Mouse (Mus musculus) megakaryocyte, embryonic 14.5 days (primary cell): ENCODE measurements around the gene Aoc3. TPM values are rescaled to one million over a fixed set of nuclear protein-coding genes. Genes with fewer than 3 reads are reported as not detected.

ENCODE experiments used
- H3K27me3 ChIP-seq: replicated peaks from 2 replicates; pipeline ENCODE3; 2012; ENCODE audit warnings: inconsistent platforms
- H3K36me3 ChIP-seq: replicated peaks from 2 replicates; pipeline ENCODE3; 2012; ENCODE audit warnings: low read length, inconsistent platforms, mixed read lengths
- H3K4me1 ChIP-seq: 2 replicates; pipeline ENCODE4 v1.6.1; 2012; ENCODE audit warnings: inconsistent platforms
- H3K4me3 ChIP-seq: replicated peaks from 2 replicates; pipeline ENCODE3; 2012; ENCODE audit warnings: moderate library complexity, mild to moderate bottlenecking, inconsistent platforms
- H3K9me3 ChIP-seq: 2 replicates; pipeline ENCODE4 v1.6.1; 2012; ENCODE audit warnings: inconsistent platforms
- FLI1 ChIP-seq: IDR thresholded peaks from 2 replicates; pipeline ENCODE4 v1.6.1; 2012; ENCODE audit warnings: low read length, inconsistent platforms, mixed read lengths
- GATA1 ChIP-seq: IDR thresholded peaks from 3 replicates; pipeline ENCODE4 v1.6.1; 2012; ENCODE audit warnings: mixed read lengths, low read length, inconsistent platforms, borderline replicate concordance
- polyA plus RNA-seq: library from polyadenylated mRNA; stranded (reverse); fragments of >175 nt; gene quantifications from 2 replicates; pipeline ENCODE4 v1.2.3, GENCODE M21; 2012; ENCODE audit warnings: low replicate concordance; ENCODE audit not compliant: insufficient read depth

Gene Aoc3
- polyA plus RNA-seq, 1 experiment: not detected

DNA sequence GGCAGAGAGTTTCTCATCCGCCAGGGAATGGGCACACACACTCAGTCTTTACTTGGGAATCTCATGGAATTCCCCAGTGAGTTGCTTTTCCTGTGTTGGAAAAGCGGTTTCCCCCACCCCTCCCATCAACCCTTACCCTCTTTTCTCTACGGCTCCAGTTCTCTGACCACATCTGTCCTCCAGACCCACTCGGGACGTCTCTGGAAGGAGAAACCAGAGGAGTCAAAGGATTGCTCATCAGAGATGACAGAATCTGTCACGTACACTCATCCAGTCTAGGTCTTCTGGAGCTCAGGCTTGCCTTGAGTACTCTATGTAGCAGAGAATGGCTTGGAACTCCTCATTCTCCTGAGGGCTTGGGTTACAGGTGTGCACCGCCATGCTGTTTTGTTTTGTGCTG, 18.4 kb downstream of the Aoc3 start:
- peaks cover 29% of the 10 kb centered on the region for H3K27me3 ChIP-seq
- H3K4me1 ChIP-seq: peaks cover 2% of the 10 kb centered on the region
- no peak for TF ChIP-seq GATA1
- TF ChIP-seq FLI1: no peak
- no peak overlapping the region for H3K4me3 ChIP-seq
- H3K36me3 ChIP-seq: no peaks in the 10 kb centered on the region
- H3K9me3 ChIP-seq: peaks cover 8% of the 10 kb centered on the region

DNA sequence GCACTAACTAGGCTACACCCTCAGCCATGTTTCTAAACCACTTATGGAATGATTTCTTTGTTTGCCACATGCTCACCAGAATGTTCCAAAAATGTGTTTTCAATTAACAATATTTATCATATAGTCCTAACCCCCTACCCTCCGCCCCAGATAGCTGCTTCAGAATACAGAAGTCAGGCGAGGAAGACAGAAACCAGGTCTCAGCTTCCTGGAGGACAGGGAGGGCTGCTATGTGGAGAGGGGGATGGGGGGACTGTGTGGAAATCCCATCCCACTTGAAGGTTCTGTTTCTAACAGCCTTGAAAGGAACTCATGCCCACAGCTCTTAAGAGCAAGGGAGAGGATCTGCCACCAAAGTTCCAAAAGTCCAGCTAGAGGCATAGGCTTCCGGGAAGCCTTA, 18.8 kb downstream of the Aoc3 start:
- peaks cover 8% of the 10 kb centered on the region for H3K9me3 ChIP-seq
- H3K4me3 ChIP-seq: no peak overlapping the region
- H3K27me3 ChIP-seq: peaks cover 34% of the 10 kb centered on the region
- TF ChIP-seq GATA1 (no peak), FLI1 (no peak)
- H3K4me1 ChIP-seq: no peaks in the 10 kb centered on the region
- no peaks in the 10 kb centered on the region for H3K36me3 ChIP-seq

- no peak overlapping the region for H3K4me3 ChIP-seq
- peaks cover 8% of the 10 kb centered on the region for H3K9me3 ChIP-seq
- H3K4me1 ChIP-seq: no peaks in the 10 kb centered on the region
- TF ChIP-seq FLI1 (no peak), GATA1 (no peak)
- H3K27me3 ChIP-seq: peaks cover 38% of the 10 kb centered on the region
- H3K36me3 ChIP-seq: no peaks in the 10 kb centered on the region
These were observed 20.8 kb downstream of the Aoc3 start for GRCm38 (mm10) chr11:101351100-101351720.

GRCm38 (mm10) chr11:101351721-101352111, 21.3 kb downstream of the Aoc3 start:
- Histone ChIP-seq H3K4me3 (no peak overlapping the region), H3K27me3 (peaks cover 38% of the 10 kb centered on the region), H3K36me3 (no peaks in the 10 kb centered on the region), H3K4me1 (no peaks in the 10 kb centered on the region), H3K9me3 (peaks cover 8% of the 10 kb centered on the region)
- TF ChIP-seq GATA1 (no peak), FLI1 (no peak)

GRCm38 (mm10) chr11:101353436-101353835, 23.0 kb downstream of the Aoc3 start:
- H3K9me3 ChIP-seq: peaks cover 8% of the 10 kb centered on the region
- no peaks in the 10 kb centered on the region for H3K36me3 ChIP-seq
- TF ChIP-seq GATA1: no peak
- no peak for TF ChIP-seq FLI1
- peaks cover 13% of the 10 kb centered on the region for H3K4me1 ChIP-seq
- H3K27me3 ChIP-seq: peaks cover 39% of the 10 kb centered on the region
- H3K4me3 ChIP-seq: no peak overlapping the region

GRCm38 (mm10) chr11:101354438-101355010, 24.1 kb downstream of the Aoc3 start:
- Histone ChIP-seq H3K4me3 (no peak overlapping the region), H3K27me3 (peaks cover 32% of the 10 kb centered on the region), H3K36me3 (no peaks in the 10 kb centered on the region), H3K4me1 (peaks cover 19% of the 10 kb centered on the region), H3K9me3 (peaks cover 8% of the 10 kb centered on the region)
- no peak for TF ChIP-seq FLI1
- TF ChIP-seq GATA1: no peak

DNA sequence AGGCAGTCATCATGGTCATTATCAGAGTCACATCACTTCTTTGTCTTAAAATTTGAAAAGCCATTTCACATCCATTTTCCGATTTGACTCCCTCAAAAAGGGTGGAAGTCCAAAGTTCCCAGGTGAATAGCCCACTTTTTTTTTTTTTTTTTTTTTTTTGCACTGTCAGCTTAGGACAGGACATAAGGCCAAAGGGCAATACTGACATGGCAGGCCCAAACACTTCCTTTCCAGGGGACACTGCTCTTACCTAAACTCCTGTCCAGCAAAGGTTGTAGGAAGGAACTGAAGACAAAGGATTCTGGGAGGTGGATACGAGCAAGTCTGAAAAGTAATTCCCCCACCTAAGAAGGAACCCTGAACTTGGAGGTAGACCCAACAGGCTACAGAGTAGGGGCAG, 25.5 kb downstream of the Aoc3 start:
- H3K27me3 ChIP-seq: peaks cover 23% of the 10 kb centered on the region
- peaks cover 33% of the 10 kb centered on the region for H3K4me1 ChIP-seq
- TF ChIP-seq FLI1: no peak
- no peak for TF ChIP-seq GATA1

DNA sequence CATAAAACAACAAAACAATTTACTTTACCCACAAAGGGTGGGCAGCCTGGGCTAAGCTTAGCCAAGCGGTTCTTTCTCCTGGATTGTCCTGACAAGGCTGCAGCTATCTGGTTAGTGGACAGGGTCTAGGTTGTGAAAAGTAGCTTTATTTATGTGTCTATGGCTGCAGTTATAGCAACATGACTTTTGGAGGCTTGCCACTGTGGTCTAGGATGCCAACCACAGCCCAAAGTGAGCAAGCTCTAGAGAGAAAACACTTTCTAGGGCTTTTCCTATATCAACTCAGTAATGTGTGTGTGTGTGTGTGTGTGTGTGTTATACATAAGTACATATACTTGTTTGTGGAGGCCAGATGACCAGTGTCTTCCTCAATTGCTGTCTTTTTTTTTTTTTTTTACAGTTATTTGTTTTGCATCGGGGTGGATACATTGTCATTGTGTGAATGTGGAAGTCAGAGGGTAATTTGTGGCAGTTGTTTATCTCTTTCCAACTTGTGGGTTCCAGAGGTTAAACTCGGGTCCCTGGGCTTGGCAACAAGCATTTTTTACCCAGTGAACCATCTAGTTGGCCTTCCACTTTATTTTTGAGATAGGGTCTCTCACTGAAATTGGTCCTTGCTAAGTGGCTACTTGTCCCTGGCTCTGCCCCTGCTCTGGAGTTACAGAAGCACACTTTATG, 27.2 kb downstream of the Aoc3 start:
- Histone ChIP-seq H3K9me3 (no peaks in the 10 kb centered on the region), H3K27me3 (peaks cover 15% of the 10 kb centered on the region), H3K4me3 (no peak overlapping the region), H3K36me3 (no peaks in the 10 kb centered on the region), H3K4me1 (peaks cover 39% of the 10 kb centered on the region)
- TF ChIP-seq GATA1 (no peak), FLI1 (no peak)

More for the DNA sequence above, 25.5 kb downstream of the Aoc3 start:
- no peaks in the 10 kb centered on the region for H3K9me3 ChIP-seq
- no peaks in the 10 kb centered on the region for H3K36me3 ChIP-seq
- no peak overlapping the region for H3K4me3 ChIP-seq

DNA sequence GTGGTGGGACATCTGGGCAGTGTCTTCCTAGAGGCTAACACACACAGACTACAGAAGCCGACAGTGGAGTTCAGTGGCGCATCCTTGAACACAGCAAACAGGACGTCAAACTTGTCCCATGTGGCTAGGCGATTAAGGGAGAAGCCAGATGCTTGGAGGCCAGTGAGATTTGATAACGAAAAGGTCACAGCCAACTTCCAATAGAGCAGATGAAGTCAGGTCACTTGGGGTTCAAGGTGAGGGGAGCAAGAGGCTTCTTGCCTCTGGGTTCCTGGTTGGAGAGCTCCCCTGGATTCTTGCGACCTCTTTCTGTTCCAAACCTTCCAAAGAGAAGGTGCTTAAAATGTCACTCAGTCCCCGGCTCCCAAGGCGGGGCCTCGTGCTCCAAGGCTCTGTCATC, 29.4 kb downstream of the Aoc3 start:
- no peaks in the 10 kb centered on the region for H3K9me3 ChIP-seq

DNA sequence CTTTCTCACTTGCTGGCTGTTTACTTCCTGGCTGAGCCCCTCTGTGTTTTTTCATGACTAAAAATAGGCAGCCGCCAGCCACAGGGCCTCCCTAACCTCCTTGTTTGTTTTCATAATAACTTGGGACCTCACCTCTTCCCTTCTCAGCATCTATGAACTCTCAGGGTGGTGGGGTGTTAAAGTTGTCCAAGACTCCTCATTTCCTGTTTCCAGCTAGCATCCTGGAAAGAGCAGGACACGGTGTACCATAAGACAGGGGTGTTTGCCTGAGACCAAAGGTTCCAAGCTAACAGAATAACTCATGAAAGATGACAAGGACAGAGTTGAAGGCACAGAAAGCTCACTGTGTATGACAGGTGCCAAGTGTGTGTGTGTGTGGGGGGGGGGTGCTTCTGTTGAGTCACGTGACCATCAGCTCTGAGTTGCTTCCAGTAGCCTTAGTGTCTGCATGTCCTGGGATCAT, 30.3 kb downstream of the Aoc3 start:
- Histone ChIP-seq H3K36me3 (no peaks in the 10 kb centered on the region), H3K4me1 (peaks cover 45% of the 10 kb centered on the region), H3K9me3 (no peaks in the 10 kb centered on the region), H3K4me3 (no peak overlapping the region), H3K27me3 (peaks cover 13% of the 10 kb centered on the region)
- TF ChIP-seq FLI1 (no peak), GATA1 (no peak)

More for the DNA sequence above, 29.4 kb downstream of the Aoc3 start:
- peaks cover 11% of the 10 kb centered on the region for H3K27me3 ChIP-seq
- peaks cover 44% of the 10 kb centered on the region for H3K4me1 ChIP-seq
- TF ChIP-seq FLI1: no peak
- no peak for TF ChIP-seq GATA1
- H3K4me3 ChIP-seq: no peak overlapping the region
- H3K36me3 ChIP-seq: no peaks in the 10 kb centered on the region
